In the genomic region with DNA sequence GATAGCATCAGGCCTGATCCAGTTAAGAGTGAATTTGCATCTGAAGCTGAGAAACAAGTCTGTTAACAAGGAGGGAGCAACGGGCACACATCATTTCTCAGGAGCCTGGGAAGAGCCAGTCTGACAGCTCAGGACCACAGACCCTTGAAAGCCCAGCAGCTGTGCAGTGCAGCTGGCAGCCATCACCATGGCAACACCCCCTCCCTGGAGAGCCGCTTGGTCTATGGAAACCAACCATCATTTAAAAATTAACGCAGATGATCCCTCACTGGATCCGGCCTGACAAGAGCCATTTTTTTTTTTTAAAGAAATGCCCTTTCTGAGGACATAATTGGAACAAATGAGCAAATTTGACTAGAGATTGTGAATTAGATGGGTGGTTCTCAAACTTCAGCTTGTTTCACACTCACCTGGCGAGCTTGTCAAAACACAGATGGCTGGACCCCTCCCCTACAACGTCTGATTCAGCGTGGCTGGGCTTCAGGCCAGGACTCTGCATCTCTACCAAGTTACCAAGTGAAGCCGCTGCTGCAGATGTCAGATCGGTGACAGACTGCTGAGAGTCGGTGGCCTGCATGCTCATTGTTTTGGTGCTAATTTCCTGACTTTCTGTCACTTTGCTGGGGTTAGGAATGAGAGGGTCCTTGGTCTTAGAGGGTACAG, we compare ENCODE assay signal across 16 mouse cellular contexts. TPM values are rescaled to one million over a fixed set of nuclear protein-coding genes. Genes with fewer than 3 reads are reported as not detected.
DNase-seq lines count a peak whose midpoint lies in the region; ATAC-seq and TF ChIP-seq lines count a peak whose summit lies in the region.
"Had no signal": no experiment of that assay in that cellular context is flagged by ENCODE, and none has a peak within 500 bp of the region (broad histone marks: within the 10 kb centered on the region; RNA-seq: fewer than 3 reads in every experiment).

No protein-coding gene starts in this region.

- H3K4me2 ChIP-seq in lung, embryonic 14.5 days: no peak overlapping the region
- no peak overlapping the region for H3K4me2 ChIP-seq in forebrain, embryonic 14.5 days (ENCODE audit: low read length)
- no peak overlapping the region for H3K4me2 ChIP-seq in midbrain, embryonic 11.5 days
- H3K4me2 ChIP-seq: heart, embryonic 15.5 days; limb, embryonic 15.5 days; stomach, embryonic 15.5 days had no signal

- H3K4me1 ChIP-seq in lung, embryonic 14.5 days (ENCODE audit: insufficient read depth): no peaks in the 10 kb centered on the region
- H3K4me1 ChIP-seq in forebrain, embryonic 14.5 days (ENCODE audit: control insufficient read depth, insufficient read depth, low read length): peaks cover 8% of the 10 kb centered on the region; the same call in 1 of the 2 replicates
- no peaks in the 10 kb centered on the region; the same call in 1 of the 2 replicates for H3K4me1 ChIP-seq in midbrain, embryonic 11.5 days (ENCODE audit: control insufficient read depth, insufficient read depth, low read length)
- H3K4me1 ChIP-seq: heart, embryonic 15.5 days; limb, embryonic 15.5 days; stomach, embryonic 15.5 days had no signal

- H3K27ac ChIP-seq in lung, embryonic 14.5 days (ENCODE audit: low read depth): no peak overlapping the region
- H3K27ac ChIP-seq in forebrain, embryonic 14.5 days (ENCODE audit: low read depth, low read length): peak overlapping the region; percentile 56
- H3K27ac ChIP-seq in midbrain, embryonic 11.5 days (ENCODE audit: low read depth, low read length): peak overlapping the region; percentile 2; the same call in 1 of the 2 replicates
- H3K27ac ChIP-seq: heart, embryonic 15.5 days; limb, embryonic 15.5 days; macrophage; stomach, embryonic 15.5 days had no signal

- no peaks in the 10 kb centered on the region for H3K9me3 ChIP-seq in lung, embryonic 14.5 days (ENCODE audit: low read depth, low read length)
- peaks cover 5% of the 10 kb centered on the region; the same call in 1 of the 2 replicates for H3K9me3 ChIP-seq in forebrain, embryonic 14.5 days (replicated peaks; ENCODE audit: control insufficient read depth, low read length)
- no peaks in the 10 kb centered on the region for H3K9me3 ChIP-seq in midbrain, embryonic 11.5 days (ENCODE audit: control insufficient read depth, low read length)
- H3K9me3 ChIP-seq: heart, embryonic 15.5 days; limb, embryonic 15.5 days; stomach, embryonic 15.5 days had no signal

- H3K27me3 ChIP-seq in lung, embryonic 14.5 days (ENCODE audit: insufficient read depth, low read length): no peaks in the 10 kb centered on the region
- H3K27me3 ChIP-seq in forebrain, embryonic 14.5 days (replicated peaks; ENCODE audit: control insufficient read depth, insufficient read depth, low read length): no peaks in the 10 kb centered on the region
- H3K27me3 ChIP-seq in midbrain, embryonic 11.5 days (ENCODE audit: control insufficient read depth, insufficient read depth, low read length): no peaks in the 10 kb centered on the region
- H3K27me3 ChIP-seq: heart, embryonic 15.5 days; limb, embryonic 15.5 days; stomach, embryonic 15.5 days had no signal

- DNase-seq in lung, embryonic 14.5 days: peak; percentile 2
- no peak for DNase-seq in lung, postnatal 36 days
- DNase-seq in forebrain, embryonic 14.5 days (ENCODE audit: low spot score): peak; percentile 92
- DNase-seq in midbrain, embryonic 11.5 days (ENCODE audit: low spot score, missing footprints): peak; percentile 92
- DNase-seq in retina, postnatal 1 day: peak; percentile 72
- no peak for DNase-seq in heart, adult 8-10 months (ENCODE audit: low spot score)
- DNase-seq in T-cell, adult 2 months (ENCODE audit: low spot score): no peak
- no peak for DNase-seq in urinary bladder, postnatal 36 days (ENCODE audit: low spot score in 2 of 2)
- DNase-seq: kidney, adult 11 months; layer of hippocampus, adult 9-11 months; right cerebral cortex, adult 18-20 months had no signal

- ATAC-seq in lung, embryonic 14.5 days (ENCODE audit: insufficient read depth): no peak
- ATAC-seq in forebrain, embryonic 14.5 days: peak; percentile 98
- peak; percentile 82 for ATAC-seq in midbrain, embryonic 11.5 days (ENCODE audit: low FRiP score)

- TF ChIP-seq CTCF in lung, embryonic 14.5 days (IDR thresholded peaks at IDR 0.05; ENCODE audit: low read depth): no peak

- H3K36me3 ChIP-seq in lung, embryonic 14.5 days (ENCODE audit: insufficient read depth): no peaks in the 10 kb centered on the region
- H3K36me3 ChIP-seq in forebrain, embryonic 14.5 days (ENCODE audit: control insufficient read depth, insufficient read depth, low read length): no peaks in the 10 kb centered on the region
- no peaks in the 10 kb centered on the region for H3K36me3 ChIP-seq in midbrain, embryonic 11.5 days (ENCODE audit: control insufficient read depth, insufficient read depth, low read length)
- H3K36me3 ChIP-seq: heart, embryonic 15.5 days; limb, embryonic 15.5 days; stomach, embryonic 15.5 days had no signal

- no peak overlapping the region for H3K9ac ChIP-seq in lung, embryonic 14.5 days
- H3K9ac ChIP-seq in forebrain, embryonic 14.5 days (ENCODE audit: low read length): no peak overlapping the region
- no peak overlapping the region for H3K9ac ChIP-seq in midbrain, embryonic 11.5 days (ENCODE audit: low read length)
- H3K9ac ChIP-seq: heart, embryonic 15.5 days; limb, embryonic 15.5 days; stomach, embryonic 15.5 days had no signal

- WGBS in lung, embryonic 14.5 days: 41% methylated on average over 10 of the region's 10 CpGs
- 18% methylated on average over 10 of the region's 10 CpGs for WGBS in forebrain, embryonic 14.5 days
- 64% methylated on average over 10 of the region's 10 CpGs for WGBS in midbrain, embryonic 11.5 days

- no peak overlapping the region for H3K4me3 ChIP-seq in lung, embryonic 14.5 days (ENCODE audit: low read depth, low read length)
- no peak overlapping the region for H3K4me3 ChIP-seq in forebrain, embryonic 14.5 days (ENCODE audit: low read depth, low read length)
- no peak overlapping the region for H3K4me3 ChIP-seq in midbrain, embryonic 11.5 days (ENCODE audit: low read depth, low read length)
- H3K4me3 ChIP-seq: heart, embryonic 15.5 days; limb, embryonic 15.5 days; stomach, embryonic 15.5 days had no signal

RNA-seq across cellular contexts. Expression of gene Aste1, which starts 52.1 kb away (rescaled TPM):
- polyA plus RNA-seq in lung, embryonic 14.5 days (2014; fragmentation: Nextera tagmentation; extraction: Ambion mirVana): 10.8 and 16.2 TPM in 2 replicates
- polyA plus RNA-seq in forebrain, embryonic 14.5 days (2014; fragmentation: Nextera tagmentation; extraction: Ambion mirVana): 14.1 and 14.6 TPM in 2 replicates
- polyA plus RNA-seq in midbrain, embryonic 11.5 days (2014; fragmentation: Nextera tagmentation; extraction: Ambion mirVana): 14.8 and 15.1 TPM in 2 replicates
- total RNA-seq in heart, adult 8-10 months (2022): 1 to 10 TPM; 4.4 to 7.5 (median 5.2) TPM

RNA-seq across cellular contexts. Expression of gene Nek11, which starts 52.2 kb away (rescaled TPM):
- polyA plus RNA-seq in lung, embryonic 14.5 days (2014; fragmentation: Nextera tagmentation; extraction: Ambion mirVana): 0.08 and 0.31 TPM in 2 replicates
- 1.7 and 2.4 TPM in 2 replicates for polyA plus RNA-seq in forebrain, embryonic 14.5 days (2014; fragmentation: Nextera tagmentation; extraction: Ambion mirVana)
- polyA plus RNA-seq in midbrain, embryonic 11.5 days (2014; fragmentation: Nextera tagmentation; extraction: Ambion mirVana): 0.79 and 0.86 TPM in 2 replicates
- not detected for total RNA-seq in heart, adult 8-10 months (2022)
- total RNA-seq: common myeloid progenitor, adult 5-6 weeks had no signal
- polyA plus RNA-seq: macrophage had no signal

Comparison
In these comparisons a context has a peak if more than half of its experiments do, and no peak if none do; other contexts are left out.
1. DNase-seq: peak in lung, embryonic 14.5 days (single experiment), forebrain, embryonic 14.5 days (single experiment), midbrain, embryonic 11.5 days (single experiment) and retina, postnatal 1 day (single experiment); none in lung, postnatal 36 days (single experiment), heart, adult 8-10 months (single experiment), T-cell, adult 2 months (single experiment) and urinary bladder, postnatal 36 days (0 of 2).